Mouse (Mus musculus): ENCODE measurements at regions not wholly inside any gene's neighbourhood (a gene's known extent, or its start where the extent isn't known, plus 50 kb on each side); places are given as distances from the start of the nearest gene placed in this dataset.
A peak's percentile ranks its signal among the peaks of the same experiment; 100 is the strongest.
"Not testable (repeated sequence)": the region's sequence is repeated elsewhere in the genome, so short reads cannot be mapped to it uniquely, and the experiment has no call there.

DNA sequence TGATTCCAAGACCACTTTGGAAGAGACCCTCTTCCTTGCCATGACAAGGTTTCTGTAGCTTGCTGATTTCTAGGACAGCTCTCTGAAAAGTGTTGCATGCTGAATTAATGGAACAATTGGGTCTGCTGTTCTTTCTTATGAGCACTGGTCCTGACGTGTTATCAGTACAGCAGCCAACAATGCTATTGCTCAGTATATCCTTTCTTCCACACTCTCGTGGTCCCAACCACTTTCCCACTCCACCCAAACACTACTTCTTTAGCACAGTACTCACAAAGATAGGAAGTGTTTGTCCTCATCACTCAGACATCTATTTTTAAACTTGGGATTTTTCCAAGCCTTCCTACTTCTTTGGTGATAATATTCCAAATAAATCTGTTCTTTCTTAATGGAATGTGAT lies 233.2 kb upstream of the Klf6 start:
- no peak for DNase-seq

DNA sequence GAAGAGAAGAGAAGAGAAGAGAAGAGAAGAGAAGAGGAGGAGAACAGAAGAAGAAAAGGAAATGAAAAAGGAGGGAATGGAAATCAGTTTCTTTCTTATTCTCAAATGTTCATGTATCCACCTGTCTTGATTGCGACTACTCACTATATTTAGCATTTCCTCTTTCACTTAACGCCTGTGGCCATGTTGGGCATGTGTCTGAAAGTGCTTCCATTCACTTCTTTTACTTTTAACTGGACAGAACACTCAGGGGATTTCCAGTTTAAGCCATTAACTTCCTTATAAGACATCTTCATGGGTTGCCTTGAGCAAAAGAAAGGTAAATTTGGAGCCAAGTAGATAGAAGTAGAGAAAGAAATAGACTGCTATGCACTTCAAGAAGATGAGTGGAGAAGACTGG lies 226.3 kb upstream of the Klf6 start:
- no peak for DNase-seq

DNA sequence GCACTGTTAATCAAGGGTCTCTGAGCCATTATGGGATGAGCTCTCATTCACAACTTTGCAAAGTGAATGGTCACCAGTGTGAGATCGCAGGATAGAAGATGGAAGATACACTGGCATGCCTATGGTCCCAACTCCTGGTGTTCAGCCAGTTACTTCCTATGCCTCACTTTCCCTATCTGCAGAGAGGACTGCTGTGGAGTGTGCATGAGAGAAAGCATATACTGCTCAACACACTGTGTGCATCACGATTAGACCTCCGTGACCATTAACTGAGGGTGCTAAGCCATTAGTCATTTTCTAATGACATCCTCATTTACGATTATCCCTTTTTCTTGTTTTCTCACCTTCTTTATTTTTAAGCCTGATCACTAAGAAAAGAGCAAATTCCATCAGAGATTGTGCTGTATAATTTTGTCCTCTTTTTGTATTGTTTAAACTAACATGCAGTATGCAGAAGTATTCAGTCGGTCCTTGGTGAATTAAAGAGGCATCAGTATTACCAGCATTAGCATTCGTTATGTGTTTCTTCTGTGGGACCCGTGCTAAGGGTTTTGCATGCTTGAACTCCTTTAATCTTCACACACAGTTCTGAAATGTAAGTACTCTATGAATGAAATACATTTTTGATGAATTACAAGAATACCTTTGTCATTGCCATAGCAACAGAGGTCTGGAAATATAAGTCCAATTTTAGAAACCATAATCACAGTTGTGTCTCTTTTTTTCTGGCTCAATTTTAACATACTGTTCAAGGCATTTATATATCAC lies 219.4 kb upstream of the Klf6 start:
- DNase-seq: no peak

DNA sequence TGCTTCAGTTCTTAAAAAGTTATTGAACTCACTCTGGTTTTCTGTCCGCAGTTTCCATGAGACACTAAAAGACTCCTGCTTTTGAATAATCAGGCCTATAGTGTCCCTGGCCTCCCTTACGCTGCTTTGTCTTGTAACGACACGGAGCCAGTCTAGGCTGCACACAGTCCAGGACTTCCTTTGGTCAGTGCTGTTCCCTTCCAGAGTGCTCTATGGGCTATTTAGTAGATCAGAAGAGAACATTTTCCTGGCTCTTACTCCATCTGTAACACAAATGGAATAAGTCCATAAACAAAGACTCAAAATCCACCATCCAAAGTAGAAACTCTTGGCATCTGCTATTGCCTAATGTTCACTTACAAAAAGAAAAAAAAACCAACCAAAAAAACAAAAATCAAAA lies 213.0 kb upstream of the Klf6 start:
- no peak for DNase-seq

DNA sequence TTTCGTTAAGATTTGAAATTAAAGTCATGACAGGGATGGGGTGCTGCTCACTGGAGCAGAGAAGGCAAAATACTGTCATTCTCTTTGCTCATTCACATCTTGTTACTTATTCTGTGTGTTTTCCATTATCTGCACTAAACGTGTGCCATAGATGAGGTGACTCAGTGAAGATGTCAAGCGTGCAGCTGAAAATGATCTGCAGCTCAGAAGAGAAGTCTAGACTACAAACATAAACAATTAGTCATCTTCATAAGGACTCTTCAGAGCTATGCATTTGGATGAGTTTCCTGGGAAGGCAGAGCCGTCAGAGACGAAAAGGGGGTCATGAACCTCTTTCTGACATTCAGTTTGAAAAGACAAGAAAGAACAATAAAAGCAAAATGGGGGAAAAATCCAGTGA lies 203.7 kb upstream of the Klf6 start:
- DNase-seq: no peak

DNA sequence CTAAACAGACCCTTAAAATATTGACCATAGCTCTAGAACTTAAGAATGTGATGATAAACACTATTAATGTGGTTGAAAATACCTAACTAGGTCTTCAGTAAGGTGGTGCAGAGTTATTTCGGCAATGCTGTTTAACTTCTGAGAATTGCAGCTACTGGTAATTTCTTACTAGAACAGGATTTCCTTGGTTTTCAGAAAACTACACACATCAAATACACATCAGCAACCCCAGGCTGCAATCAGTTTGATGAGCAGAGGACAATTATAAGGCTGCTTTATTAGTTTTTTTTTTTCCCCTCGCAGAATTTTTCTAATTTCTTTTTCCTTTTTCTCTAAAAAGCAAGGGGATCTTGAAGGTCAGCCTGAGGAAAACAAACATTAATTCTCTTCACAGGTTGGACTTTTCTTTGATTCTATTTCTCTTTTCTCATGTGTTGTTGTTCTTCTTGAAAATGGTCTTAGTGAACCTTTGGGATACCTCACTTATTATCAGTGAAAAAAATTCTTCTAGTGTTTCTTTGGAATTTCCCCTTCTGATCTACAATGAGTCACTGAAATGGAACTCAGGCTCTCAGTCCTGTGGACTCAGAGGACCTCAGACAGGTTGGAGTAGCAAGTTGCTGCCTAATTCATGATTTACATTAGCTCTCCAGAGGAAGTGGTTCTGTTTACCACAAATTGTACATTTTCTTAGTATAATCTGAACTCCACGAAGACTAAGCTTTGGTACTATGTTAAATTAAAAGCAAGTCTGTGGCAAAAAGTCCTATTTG lies 194.9 kb upstream of the Klf6 start:
- DNase-seq: no peak

DNA sequence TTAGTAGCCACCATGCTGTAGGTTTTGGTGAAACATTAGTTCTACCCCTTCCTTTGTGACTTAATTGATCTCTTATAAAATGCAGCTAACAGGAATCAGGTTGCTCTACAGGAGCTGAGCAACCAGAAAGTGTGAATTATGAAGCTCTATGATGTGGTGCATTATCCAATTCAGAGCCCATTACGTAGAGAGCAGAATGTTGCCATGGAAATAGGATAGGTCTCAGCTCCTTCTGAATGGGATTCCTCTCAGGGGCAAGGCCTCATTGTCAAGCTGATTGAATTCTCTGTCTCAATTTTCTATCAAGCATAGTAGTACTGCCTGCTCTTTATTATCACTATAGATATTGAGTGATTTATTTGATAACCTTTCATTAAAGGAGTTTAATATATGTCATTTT lies 185.6 kb upstream of the Klf6 start:
- DNase-seq: no peak

DNA sequence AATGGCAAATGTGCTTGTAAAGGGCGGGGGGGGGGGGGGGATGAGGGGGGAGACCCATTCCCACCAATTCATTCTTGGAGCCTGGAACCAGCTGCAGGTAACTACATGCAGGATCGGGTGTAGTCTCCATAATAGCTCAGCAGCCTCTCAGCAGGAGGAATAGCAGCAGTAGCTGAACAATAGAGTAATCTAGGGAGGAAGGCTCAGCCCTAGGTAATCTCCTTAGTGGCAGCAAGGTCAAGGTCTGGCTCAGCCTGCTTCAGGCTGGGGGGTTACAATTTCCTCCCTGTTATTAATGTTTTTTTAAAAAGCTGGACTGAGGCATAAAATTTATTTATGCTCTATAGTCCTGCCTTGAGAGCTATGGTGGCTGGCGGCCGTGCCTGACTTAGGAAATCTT lies 171.2 kb upstream of the Klf6 start:
- no peak for DNase-seq

DNA sequence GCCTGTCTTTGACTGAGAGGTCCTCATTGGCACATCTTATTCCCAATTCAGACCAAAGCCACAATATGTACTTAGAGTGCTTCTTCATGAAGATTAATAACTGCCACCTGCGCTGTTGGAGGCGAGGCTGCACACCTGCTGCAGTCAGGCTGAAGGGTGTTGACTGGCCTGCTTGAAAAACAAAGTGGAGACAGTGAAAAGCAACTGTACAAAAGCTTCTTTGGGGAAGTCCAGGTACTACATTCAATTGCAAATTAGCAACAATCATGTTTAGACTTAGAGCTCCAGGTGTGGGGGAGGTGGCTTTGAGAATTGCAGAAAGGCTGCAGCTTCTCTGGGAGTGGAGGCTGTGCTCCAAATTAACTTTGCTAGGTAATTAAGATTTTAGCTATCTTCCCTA lies 170.6 kb upstream of the Klf6 start:
- DNase-seq: not testable (repeated sequence)

DNA sequence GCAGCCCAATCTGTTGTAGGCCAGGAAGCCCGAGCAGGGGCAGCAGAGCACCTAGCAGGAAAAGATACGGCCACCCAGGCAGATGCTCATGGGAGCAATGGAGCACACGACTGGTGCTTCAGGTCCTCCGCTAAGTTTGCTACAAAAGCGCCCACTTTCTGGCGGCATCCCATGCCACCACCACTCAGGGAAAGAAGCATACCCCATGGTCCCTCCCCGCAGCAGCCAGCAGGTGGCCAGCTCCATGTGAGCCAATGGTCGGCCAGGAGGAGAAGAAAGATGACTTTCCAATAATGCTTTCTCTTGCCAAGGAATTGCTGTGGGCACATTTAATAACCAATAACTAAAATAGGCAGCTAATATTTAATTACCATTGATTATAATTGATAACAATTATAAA lies 166.7 kb upstream of the Klf6 start:
- peak; percentile 9 for DNase-seq

DNA sequence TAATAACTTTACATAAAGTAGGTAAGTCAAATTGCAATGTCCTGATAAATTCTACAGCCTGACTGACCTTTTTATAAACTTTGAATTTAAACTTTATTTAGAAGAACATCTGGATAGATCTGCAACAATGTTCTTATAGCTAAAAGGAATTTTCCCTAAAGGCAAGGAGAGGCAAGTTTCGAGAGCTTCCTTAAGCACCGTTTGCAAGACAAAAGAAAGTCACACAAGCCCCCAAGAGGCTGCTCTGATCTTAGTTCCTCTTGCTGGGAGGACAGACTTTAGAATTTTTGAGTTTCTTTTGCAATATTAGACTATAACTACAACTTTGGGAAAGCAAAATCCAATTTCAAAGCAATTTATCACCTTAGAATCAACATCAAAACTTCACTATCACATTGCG lies 165.7 kb upstream of the Klf6 start:
- not testable (repeated sequence) for DNase-seq

DNA sequence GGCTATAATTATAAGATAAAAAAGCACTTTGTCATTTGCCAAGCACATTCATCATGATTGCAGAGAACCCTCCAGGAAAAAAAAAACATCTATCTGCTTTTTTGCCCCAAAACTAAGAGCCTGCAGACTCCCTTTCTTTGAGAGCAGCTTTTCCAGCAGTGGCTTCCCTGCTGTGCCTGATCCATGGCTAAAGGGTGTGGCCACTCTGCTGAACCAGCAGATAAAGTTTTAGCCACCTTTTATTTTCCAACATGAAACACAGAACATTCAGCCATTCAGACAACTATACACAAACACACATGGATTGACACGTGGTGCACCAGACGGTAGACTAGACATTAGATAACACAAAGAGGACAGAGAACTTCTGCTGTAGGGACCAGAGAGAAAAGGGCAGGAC lies 164.9 kb upstream of the Klf6 start:
- DNase-seq: no peak

DNA sequence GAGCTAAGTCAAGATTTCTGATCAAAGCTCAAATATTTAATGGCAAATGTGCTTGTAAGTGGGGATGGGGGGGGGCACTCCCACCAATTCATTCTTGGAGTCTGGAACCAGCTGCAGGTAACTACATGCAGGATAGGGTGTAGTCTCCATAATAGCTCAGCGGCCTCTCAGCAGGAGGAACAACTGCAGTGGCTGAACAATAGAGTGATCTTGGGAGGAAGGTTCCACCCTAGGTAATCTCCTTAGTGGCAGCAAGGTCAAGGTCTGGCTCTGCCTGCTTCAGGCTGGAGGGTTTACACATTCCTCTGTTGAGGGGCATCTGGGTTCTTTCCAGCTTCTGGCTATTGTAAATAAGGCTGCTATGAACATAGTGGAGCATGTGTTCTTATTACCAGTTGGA lies 164.0 kb upstream of the Klf6 start:
- DNase-seq: not testable (repeated sequence)

DNA sequence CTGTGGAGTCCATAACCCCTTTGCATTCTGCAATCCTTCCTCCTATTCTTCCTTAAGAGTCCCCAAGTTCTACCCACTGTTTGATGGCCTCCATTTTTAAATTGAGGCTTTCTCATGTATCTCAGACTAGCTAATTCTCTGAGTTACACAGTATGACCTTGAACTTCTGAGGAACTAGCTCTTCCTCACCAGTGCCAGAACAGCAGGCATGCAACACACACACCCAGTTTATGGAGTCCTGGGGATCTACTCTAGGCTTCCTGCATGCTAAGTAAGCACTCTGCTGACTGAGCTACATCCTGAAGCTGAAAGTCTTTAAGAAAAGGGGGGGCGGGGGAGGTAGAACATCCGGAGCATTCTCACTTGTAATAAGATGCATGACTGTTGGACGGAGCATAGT lies 159.2 kb upstream of the Klf6 start:
- no peak for DNase-seq

DNA sequence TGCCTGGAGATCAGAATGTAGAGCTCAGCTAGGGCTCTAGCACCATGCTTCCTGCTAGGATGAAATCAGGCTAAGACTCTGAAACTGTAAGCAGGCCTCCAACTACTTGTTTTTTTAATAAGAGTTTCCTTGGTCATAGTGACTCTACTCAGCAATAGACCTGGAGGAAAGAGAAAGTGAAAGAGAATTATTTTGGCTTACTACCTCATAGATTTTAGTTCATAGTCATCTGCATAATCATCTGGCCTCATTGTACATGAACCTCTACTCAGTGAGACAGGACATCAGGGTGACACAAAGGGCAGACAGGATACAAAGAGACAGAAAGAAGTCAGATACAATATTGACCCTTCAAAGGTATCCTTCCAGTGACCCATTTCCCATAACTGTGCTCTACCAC lies 156.3 kb upstream of the Klf6 start:
- DNase-seq: no peak

DNA sequence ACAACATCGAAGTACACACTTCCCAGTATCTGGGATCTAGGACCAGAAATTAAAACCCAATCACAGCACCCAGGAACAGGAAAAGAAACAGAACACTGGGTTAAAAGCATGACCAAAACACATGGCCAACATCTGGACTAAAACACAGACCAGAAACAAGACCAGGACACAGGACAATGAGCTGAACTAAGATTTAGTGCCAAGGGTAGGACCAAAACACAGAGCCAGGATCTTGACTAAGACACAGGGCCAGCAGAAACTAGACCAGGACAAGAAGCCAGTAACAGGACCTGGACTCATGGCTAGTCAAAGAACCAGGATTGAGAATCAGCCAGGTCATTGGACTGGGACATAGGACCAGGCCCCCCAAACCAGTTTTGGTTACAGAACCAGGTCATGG lies 149.6 kb upstream of the Klf6 start:
- no peak for DNase-seq

DNA sequence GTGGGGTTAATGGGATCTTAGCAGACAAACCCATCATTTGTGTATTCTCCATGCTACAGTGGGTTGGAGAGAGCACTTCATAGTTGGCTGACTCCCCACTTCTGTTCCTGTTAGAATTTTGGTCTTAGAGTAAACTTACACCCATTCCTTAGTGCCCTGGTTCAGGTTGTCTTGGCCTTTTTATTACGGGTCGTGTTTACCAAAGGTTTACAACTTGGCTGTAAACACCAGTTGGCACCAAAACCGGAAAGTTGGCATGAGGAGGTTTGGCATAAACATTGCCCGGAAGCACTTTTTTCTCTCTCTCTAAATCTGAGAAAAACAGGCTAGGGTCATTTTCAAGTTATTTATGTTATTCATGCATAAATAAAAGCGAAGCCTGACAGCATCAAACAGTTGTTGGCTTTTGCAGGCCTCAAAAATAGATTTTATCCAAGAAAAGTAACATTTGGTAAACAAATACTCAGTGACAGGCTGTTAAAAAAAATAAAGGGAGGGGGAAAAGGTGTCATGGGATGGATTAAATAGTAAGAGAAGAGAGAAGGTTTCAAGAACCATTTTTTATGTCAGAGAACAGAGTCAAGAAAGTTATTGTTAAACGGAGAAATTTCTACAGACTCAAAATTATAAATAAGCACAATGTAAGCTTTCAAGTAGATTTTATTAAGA lies 148.0 kb upstream of the Klf6 start:
- DNase-seq: no peak

DNA sequence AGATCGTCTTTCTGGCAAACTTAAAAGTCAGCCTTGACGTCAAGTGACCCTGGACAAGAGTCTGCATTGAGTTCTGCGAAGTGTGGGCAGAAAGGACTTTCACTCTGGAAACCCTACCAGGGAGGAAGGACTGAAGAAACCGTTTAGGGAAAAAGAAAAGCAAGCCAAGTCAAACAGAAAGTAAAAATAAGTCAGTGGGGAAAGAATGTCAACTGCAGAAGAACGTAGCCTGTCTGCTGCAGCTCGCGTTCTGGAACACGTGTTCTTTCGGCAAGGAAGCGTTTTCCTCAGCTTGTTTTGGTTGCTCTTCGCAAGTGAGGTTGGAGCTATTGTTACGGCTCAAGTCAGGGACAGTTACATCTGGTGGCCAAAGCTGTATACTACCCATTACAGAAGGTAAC lies 147.1 kb upstream of the Klf6 start:
- peak; percentile 18 for DNase-seq

DNA sequence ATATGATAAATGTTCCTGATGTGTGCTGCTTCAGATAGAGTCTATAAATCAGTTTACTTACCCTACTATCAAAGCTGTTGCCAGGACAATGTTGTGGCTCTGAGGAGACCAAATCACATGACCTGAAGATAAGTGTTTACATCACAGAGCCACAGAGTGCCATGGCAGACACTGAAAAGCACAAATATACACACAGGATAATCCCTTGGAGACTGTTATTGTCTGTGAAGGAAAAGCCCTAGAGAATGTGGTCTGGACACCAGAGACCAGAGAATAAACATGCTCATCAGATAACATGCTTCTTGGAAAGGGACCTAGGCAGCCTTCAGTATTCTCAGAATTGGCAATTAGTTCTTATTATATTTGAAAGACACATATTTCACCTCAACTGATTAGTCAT lies 146.5 kb upstream of the Klf6 start:
- DNase-seq: no peak

DNA sequence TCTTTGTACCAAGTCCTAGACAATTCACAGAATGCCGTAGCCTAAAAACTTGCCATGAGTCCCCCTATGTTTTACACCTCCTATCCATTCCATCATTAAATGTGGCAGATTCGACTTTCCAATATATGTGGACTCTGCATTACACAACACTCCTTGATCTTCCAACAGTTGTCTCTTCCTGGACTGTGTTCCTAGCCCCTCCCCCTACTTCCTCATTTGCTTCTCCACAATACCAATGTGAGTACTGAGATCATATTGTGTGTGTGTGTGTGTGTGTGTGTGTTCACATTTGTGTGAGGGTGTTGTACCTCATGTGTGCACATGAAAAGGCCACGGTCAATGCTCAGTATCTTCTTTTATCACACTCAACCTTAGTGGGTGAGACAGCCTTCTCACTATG lies 144.5 kb upstream of the Klf6 start:
- DNase-seq: no peak

DNA sequence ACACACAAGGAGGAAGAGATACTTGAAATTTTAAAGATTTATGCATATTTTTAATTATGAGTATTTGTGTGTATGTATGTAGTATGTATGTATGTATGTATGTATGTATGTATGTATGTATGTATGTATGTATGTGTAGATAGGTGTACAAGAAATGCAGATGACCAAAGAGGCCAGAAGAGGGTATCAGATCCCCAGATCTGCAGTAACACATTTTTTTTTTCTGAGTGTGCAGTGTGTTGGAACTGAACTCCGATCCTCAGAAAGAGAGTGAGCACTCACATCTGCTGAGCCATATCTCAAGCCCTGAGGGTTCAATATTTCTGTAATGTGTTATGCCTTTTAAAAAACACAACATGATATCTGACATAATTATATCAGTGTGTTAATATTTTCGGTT lies 138.0 kb upstream of the Klf6 start:
- no peak for DNase-seq

DNA sequence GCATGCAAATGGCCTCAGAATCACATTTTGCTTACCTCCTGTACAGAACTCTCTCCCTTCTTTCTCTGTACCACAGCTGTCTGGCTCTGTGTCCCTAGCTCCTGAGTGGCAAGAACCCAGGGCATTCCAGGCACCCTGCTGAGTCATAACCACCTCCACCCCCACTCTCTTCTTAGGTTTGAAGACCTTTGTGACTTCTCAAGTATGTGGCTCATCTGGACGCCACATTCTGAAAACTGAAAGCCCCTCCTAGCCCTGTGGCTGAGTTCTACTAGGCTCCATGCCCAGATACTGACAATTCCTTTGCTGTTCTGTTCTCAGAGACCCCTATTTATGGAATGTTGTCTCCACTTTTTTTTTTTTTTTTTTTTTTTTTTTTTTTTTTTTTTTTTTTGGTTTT lies 136.9 kb upstream of the Klf6 start:
- DNase-seq: no peak

DNA sequence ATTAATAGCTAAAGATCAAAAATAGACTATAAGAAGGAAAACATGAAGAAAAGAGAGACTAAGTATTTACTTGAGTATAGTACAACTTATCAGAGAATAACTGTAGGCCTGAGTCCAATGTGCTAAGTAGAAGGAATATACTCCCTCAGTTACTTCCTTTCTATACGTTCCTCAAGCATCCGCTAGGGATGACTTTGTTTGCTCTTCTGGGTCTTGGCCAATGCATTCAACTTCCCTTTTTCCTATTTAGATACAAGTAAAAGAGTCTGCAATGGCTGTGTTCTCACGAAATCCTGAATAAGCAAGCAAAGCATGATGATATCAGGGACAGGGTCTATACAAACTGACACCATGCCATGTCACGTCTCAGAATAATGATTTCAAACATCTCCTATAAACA lies 135.3 kb upstream of the Klf6 start:
- no peak for DNase-seq

DNA sequence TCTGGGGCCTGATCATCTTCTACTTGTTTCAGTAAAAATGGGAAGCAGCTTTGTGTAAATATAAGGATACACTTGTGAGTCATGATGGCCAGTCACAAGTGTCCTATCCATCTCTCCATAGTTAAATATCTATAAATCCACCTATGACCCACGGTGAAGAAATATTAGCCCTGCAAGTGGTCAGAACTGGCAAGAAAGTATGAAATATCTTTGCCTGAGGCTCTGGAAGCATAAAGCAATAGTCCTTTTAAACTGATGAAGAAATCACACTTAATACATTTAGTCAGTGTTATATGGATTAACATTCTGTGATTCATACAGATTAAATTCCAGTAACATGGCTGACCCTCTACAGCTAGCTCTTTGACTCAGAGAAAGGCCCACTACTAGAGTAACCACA lies 134.8 kb upstream of the Klf6 start:
- no peak for DNase-seq

Data from thymus, postnatal 14 days (tissue).